Mouse (Mus musculus): ENCODE data around the gene Pafah1b2.

Gene Pafah1b2

DNA sequence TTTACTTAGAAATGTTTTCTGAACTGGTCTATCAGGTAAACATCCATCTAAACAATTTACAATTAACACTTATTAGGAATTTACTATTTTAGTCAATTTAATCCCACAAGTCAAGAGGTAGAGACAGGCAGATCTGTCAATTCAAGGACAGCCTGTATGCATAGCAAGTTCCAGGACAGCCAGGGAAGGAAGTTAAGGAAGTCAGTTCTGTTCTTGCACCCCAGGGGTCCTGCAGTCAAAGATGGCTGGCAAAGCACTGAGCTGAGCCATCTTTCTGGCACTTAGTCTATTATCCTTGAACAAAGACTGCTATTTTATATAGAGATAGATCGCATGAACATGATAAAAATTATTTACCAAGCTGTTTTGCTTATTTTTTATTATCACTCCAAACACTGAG lies 31.9 kb downstream of the Pafah1b2 start:
- no peak for DNase-seq (ENCODE audit: low spot score)

DNA sequence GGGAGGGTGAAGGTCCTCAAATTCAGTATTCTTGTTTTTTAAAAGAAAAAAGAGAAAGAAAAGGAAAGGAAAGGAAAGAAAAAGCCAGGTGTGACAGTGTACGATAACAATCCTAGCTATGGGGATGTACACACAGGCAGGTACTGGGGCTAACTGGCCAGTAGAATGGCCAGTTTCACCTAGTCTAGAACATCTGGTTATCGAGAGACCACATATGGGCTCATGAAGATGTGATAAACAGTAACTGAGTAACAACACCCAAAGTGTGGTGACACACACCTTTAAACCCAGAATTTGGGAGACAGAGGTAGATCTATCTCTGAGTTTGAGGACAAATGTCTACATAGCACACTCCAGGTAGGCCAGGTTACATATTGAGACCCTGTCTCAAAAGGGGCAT lies 32.7 kb downstream of the Pafah1b2 start:
- DNase-seq (ENCODE audit: low spot score): no peak

DNA sequence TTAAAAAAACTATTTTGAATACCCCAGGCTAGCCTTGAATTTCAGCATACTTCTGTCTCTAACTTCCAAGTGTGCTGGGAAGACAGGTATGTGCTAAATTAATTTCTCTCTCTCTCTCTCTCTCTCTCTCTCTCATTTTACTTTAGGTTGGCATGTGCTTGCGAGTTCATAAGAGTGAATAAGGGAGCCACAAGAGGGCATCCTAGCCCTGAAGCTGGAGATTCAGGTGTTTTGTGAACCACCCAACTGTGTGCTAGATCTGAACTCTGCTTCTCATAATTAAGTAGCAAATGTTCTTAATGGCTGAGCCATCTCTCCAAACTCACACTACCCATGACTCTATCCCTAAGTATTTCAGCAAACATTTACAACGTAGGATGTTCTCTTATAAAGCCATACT lies 35.6 kb downstream of the Pafah1b2 start:
- no peak for DNase-seq (ENCODE audit: low spot score)

DNA sequence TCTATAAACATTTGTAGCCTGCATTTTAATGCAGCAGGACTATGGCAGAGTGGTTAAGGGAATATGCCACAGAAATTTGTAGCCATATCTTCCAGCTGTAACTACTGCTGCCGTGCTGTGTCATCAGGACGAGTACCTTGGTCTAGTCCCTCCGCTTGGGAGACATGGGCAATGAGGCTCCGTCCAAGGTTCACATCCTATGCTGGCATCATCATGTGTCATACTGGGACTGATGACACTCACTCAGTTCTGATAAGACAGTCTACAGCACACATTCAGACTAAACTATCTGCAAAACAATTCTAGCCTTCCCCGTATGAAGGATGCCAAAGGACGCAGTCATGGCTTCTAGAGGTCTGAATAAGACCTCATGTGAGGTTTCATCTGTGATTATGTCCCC lies 48.9 kb downstream of the Pafah1b2 start:
- no peak for DNase-seq (ENCODE audit: low spot score)

- DNase-seq (ENCODE audit: low spot score): no peak
These were observed 50.6 kb downstream of the Pafah1b2 start for GRCm38 (mm10) chr9:45961855-45962254.

GRCm38 (mm10) chr9:45959661-45960060 lies 52.8 kb downstream of the Pafah1b2 start:
- DNase-seq (ENCODE audit: low spot score): no peak

DNA sequence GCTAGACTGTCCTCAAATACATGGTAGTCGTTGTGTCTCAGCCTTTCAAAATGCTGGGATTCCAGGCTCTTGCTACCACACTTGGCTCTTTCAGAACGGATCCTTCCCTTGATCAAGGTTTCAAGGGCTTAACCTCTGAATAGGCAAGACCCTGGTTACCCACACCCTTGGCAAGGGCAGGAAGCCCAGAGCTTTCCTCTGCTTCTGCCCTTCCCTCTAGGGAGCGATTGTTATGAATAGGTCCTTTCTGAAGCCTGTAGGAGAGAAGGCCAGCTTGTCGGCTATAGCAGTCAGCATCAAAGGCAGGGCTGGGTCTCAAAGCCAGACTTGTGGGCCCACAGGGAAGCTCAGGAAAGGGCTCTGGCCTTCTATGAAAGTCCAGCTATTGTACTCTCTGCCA lies 53.6 kb downstream of the Pafah1b2 start:
- no peak for DNase-seq (ENCODE audit: low spot score)

DNA sequence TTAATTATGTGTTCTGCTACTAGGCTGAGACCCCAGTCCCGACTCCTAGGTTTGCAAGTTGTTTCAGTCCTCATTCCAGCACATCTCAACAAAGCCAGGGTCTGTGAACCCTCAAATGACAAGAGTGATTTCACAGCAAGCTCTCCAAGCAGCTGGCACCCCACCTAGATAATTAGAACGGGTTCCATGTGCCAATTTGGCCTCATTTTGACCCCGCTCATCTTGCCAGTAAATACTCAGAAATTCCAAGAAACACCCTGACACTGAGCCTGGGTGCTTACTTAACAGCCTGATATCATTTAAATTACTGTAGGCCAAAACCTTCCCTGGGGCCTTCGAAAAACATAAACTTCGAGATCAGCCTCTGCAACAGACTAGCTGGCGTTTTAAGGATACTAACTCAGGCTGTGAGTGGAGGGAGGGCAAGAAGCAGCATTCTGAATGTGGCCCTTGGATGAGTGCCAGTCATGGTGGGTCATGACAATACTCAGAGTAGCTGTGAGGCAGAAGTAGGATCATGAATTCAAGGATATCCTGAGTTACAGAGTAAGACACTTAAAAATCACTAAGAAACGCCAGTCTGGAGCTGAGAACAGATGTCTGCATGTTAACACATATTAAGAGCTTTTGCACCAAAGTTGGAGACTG lies 54.3 kb downstream of the Pafah1b2 start:
- DNase-seq (ENCODE audit: low spot score): no peak

- DNase-seq (ENCODE audit: low spot score): peak; percentile 92
These were observed 57.2 kb downstream of the Pafah1b2 start, which contains the start of gene Sidt2 for GRCm38 (mm10) chr9:45955107-45955963. Gene Sidt2 (minus strand): TSS chr9:45955258.

DNA sequence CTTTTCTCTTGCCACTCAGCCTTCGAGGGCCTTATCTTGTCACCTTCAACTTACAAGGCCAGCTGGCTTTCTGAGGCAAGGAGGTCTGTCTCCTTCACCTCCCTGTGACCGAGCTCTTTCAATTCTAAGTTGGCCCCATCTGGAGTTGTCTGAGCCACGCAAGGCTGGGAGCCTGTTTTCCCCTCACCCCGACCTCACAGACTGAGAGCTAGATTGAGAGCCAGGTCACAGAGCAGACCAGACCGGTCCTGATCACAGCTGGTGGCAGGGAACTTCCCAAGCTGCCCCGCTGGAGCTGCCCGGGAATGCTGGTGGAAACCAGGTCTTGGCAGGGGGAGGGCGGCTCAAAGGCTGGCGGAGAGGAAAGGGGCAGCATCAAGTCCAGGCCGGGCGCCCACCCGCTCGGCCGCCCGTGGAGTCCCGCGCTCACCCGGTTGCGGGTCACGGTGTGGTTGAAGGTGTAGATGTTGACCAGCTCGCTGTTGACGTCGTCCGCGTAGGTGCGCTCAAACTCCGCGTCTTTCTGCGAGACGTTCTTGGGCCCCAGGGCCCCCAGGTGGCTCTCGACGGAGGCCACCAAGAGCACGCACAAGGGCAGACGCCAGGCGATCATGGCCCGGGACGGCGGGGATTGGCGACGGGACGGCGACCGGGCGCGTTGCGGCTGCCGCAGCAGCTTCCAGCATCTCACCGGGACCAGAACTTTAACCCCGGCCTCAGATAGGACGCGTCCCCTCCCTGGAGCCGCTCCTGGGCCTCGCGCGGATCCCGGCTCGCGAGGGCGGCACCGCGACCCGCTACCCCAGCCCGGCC lies 58.0 kb downstream of the Pafah1b2 start:
- DNase-seq (ENCODE audit: low spot score): peak; percentile 51

GRCm38 (mm10) chr9:45953511-45954293 lies 58.8 kb downstream of the Pafah1b2 start:
- no peak for DNase-seq (ENCODE audit: low spot score)

DNA sequence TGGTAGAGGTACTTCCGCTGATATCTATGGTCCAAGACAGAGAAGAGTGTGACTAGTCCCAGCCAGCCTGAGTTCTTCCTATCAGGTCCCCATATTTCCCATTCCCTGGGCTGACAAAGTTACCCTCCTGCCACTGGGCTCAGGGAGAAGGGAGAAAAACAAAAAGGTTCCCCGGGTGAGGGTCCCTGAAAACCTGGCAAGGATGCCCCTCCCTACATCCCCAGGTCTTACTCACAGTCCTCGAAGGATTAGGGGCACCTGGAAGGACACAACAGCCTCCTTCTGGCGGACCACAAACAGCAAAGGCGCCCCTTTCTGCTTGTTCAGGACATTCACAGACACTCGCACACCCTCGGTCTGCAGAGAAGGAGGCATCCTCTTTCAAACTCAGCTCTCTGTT lies 59.6 kb downstream of the Pafah1b2 start:
- DNase-seq (ENCODE audit: low spot score): no peak

- no peak for DNase-seq (ENCODE audit: low spot score)
These were observed 60.4 kb downstream of the Pafah1b2 start for GRCm38 (mm10) chr9:45952057-45952456.

GRCm38 (mm10) chr9:45946872-45947183 lies 65.7 kb downstream of the Pafah1b2 start:
- no peak for DNase-seq (ENCODE audit: low spot score)

DNA sequence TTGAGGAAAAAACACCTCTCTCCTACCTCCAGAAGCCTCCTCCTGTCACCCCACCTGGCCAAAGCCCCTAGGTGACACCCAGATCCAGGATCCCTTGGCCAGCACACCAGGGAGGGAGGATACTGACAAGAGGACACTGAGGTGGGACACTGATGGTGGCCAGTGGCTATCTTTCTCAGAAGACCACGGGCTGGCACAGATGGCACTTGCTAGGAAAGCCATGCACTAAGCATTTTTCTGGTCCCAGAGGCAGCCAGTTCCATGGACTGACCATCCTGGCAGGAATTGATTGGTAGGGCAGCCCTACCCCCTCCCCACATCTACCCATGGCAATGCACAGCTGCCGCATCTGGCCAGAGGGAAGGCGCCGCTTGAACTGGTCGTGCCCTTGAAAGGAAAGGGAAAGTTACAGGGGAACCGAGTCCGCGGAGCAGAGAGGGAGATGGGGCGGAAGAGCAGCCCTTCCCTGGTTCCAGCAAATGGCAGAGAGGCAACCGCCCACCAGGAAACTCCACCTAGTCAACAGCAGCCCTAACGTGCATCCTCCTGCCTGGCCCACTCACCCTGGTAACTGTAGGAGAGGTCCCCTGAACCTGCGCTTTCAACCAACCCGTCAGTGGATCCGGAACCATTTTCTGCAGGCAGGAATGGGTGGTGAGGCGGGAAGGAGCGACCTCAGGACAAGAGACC lies 66.2 kb downstream of the Pafah1b2 start:
- DNase-seq (ENCODE audit: low spot score): no peak

- DNase-seq (ENCODE audit: low spot score): no peak
These were observed 66.8 kb downstream of the Pafah1b2 start for GRCm38 (mm10) chr9:45945721-45946120.

GRCm38 (mm10) chr9:45944506-45945400 lies 67.7 kb downstream of the Pafah1b2 start:
- no peak for DNase-seq (ENCODE audit: low spot score)

DNA sequence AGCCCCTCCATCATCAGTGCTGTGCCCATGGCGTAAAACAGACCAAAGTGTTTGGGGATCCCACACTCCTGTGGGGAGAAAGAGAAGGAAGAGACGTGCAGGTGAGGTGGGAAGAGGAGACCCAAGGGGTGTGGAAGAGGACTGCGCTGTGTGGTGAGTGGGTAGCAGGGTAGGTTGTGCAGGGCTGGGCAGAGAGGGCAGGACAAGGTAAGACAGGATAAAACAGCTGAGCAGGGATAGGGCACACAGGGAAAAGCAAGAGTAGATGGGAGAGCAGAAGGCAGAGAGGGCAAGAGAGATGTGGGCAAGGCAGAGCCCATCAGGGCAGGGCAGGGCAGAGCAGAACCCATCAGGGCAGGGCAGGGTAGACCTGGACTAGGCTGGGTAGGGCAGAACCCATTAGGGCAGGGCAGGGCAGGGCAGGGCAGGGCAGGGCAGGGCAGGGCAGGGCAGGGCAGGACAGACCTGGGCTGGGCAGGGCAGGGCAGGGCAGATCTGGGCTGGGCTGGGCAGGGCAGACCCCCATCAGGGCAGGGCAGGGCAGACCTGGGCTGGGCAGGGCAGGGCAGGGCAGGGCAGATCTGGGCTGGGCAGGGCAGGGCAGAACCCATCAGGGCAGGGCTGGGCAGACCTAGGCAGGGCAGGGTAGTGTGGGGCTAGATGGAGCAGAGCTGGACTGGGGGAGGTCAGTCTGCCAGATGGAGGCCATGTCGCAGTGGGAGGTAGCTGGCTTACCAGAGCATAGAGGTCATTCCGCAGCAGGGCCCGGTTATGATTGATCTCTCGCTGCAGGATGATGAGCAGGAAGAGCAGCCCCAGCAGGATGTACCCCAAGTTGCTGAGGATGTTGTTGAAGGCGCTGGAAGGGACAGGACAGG lies 68.6 kb downstream of the Pafah1b2 start:
- DNase-seq (ENCODE audit: low spot score): no peak

- DNase-seq (ENCODE audit: low spot score): no peak
These were observed 69.6 kb downstream of the Pafah1b2 start for GRCm38 (mm10) chr9:45942916-45943315.
